Mouse (Mus musculus) lung, adult 2 months (tissue): Measurements from ENCODE around the gene Pnpla8.

ENCODE experiments used
- CTCF ChIP-seq: fragments of 200-500 bp; IDR thresholded peaks from 2 replicates; pipeline ENCODE4 v1.5.1; 2011; ENCODE audit warnings: mild to moderate bottlenecking, low read length, control low read depth; ENCODE audit not compliant: insufficient read depth
- POLR2A ChIP-seq: fragments of 200-500 bp; IDR thresholded peaks from 2 replicates; pipeline ENCODE4 v1.6.1; 2011; ENCODE audit warnings: low read depth, mild to moderate bottlenecking, control low read depth, low read length, borderline replicate concordance; ENCODE audit errors: extremely low read depth

DNA sequence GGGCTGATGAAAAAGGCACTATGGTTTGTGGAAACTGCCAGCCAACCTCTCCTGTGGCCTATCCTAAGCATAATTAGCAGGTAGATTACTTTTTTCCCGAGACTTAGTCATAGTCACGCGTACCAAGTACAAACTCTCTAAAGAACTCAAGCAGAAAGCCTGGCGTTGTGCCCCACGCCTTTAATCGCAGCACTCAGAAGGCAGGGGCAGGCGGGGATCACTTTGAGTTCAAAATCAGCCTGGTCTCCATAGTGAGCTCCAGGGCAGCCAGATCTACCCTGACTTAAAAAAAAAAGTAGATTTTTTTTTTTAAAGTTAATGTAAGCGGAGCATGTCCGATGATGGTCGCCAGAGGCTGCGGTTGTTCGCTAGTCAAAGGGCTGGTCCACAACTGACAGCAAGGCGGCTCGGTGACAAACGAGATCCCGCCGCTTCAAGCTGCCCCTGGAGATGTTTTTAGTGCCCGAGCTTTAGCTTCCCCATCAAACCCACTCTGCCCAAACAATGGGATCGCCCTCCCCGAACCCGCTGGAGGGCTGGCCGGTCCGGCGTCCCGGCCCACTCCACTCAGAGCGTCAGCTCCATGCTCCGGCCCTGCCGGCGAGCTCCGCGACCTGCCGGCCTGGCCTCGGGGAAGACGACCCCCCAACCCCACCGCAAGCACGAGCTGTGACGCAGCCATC is 11.9 kb upstream of the Pnpla8 start:
- TF ChIP-seq CTCF (no peak), POLR2A (no peak)
